Mouse (Mus musculus): ENCODE measurements at regions not wholly inside any gene's neighbourhood (a gene's known extent, or its start where the extent isn't known, plus 50 kb on each side); places are given as distances from the start of the nearest gene placed in this dataset.
A peak's percentile ranks its signal among the peaks of the same experiment; 100 is the strongest.

DNA sequence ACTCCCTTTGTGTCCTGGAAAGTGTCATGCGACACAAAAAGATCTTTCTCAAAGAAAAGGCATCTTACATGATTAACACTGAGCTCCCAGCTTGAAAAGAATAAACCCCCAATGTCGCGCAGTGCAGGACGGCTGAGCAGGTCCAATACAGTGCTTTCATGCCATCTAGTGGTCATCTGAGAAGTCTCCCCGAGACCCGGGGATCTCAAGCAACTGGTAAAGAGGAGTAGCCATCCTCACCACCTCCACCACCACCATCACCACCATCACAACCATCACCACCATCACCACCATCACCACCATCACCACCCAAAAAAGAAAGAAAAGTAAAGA lies 430.7 kb upstream of the Ccnh start:
- peak; percentile 99 for ATAC-seq (replicated peaks; ENCODE audit: poor library complexity, severe bottlenecking)

DNA sequence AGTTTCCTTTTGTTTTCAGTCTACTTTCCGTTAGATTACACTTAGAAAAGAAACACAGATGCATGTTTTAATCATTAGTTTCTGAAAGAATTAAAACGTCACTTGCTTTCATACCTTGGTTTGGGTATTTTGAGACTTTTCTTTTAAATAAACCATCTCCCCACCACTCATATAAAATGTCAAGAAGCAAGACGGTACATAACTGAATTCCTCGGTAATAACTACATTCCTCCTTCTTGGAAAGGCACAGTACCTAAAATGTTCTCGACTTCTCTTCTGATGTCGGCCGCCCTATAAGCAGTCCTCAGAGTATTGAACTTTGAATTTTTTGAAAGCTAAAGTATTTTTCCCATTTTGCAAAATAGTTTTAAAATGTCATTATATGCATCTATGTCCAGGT lies 430.1 kb upstream of the Ccnh start:
- no peak for ATAC-seq (replicated peaks; ENCODE audit: poor library complexity, severe bottlenecking)

DNA sequence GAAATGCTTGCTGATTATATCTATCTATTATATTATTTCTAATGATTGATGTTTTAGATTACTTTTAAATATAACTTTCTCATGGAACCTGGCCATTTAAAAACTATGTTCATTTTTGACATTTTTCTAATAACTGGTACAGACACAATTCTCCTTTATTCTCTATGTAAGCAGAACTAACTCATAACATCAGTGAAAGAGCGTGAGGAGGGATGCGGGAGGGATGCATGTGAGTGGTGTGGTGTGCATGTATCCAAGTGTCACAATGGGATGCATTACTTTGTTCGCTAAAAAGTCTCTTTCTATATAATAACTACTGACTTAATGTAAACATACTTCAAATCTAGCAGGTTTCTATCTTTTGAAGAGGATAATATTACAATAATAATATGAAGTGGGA lies 428.7 kb upstream of the Ccnh start:
- no peak for ATAC-seq (replicated peaks; ENCODE audit: poor library complexity, severe bottlenecking)

DNA sequence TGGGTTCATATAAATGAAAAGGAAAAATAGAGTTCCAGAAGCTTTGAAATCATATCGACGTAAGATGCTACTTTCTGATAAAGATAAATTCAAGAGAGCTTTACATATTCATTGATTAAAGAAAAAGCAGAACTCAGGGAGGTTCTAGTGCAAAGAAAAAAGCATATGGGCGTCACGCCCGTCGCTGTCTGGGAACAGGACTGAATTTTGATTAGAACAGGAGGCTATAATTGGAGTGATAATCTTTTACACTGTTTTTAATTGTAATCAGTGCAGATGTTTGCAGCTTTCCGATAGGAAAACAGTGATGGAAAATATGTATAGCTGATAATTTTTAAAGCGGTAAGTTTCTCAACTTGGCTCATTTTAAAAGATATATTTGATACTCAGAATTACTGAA lies 428.2 kb upstream of the Ccnh start:
- no peak for ATAC-seq (replicated peaks; ENCODE audit: poor library complexity, severe bottlenecking)

DNA sequence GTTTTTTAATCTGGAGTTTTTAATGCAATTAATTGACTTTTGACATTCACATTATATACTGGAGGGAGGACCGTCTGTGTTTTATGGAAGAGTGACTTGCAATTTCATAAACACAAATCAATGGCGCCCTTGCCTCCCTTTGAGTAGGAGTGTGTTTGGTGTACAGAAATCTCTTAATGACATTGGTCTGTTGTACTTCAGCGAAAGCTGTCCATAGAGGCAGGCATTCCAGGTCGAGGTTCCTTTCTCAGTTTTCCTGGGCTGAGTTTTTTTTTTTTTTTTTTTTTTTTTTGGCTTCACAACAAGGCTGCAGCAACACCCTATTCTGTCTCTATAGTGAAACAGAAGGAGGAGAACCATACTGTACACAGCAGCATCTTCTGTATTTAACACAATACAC lies 427.4 kb upstream of the Ccnh start:
- no peak for ATAC-seq (replicated peaks; ENCODE audit: poor library complexity, severe bottlenecking)

DNA sequence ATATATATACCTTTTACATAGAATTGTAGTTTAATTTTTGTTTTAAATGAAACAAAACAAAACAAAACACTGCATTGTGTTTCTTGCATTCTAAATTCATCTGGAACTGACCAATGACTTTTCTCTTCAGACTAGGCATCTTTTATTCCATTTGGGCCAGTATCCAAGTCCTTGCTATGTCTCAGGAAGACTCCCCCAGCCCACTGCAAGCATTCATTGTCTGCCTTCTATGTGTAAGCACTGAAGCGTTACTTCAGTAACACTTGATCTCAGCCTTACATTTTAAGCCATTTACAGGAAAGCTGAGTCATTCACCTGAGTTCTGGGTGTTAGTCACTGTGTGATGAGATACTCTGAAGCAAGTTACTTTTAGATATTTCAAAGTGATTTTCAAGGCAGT lies 425.3 kb upstream of the Ccnh start:
- no peak for ATAC-seq (replicated peaks; ENCODE audit: poor library complexity, severe bottlenecking)

DNA sequence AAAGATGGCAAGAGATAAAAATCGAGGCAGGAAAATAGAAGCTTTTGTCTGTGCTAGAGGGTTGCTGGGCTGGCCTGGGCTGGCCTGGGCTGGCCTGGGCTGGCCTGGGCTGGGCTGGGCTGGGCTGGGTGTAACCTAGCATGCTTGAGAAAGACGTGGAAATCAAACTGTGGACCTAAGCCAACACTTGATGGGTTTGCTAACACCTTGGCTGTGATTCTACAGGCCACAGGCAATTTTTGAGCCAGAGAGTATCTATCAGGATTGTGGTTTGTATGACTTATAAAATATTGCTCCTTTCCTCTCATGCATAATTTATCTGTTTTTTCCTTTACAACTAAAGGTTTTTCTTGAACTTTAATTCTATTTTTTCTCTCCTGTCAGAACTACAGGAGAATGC lies 417.3 kb upstream of the Ccnh start:
- no peak for ATAC-seq (replicated peaks; ENCODE audit: poor library complexity, severe bottlenecking)

DNA sequence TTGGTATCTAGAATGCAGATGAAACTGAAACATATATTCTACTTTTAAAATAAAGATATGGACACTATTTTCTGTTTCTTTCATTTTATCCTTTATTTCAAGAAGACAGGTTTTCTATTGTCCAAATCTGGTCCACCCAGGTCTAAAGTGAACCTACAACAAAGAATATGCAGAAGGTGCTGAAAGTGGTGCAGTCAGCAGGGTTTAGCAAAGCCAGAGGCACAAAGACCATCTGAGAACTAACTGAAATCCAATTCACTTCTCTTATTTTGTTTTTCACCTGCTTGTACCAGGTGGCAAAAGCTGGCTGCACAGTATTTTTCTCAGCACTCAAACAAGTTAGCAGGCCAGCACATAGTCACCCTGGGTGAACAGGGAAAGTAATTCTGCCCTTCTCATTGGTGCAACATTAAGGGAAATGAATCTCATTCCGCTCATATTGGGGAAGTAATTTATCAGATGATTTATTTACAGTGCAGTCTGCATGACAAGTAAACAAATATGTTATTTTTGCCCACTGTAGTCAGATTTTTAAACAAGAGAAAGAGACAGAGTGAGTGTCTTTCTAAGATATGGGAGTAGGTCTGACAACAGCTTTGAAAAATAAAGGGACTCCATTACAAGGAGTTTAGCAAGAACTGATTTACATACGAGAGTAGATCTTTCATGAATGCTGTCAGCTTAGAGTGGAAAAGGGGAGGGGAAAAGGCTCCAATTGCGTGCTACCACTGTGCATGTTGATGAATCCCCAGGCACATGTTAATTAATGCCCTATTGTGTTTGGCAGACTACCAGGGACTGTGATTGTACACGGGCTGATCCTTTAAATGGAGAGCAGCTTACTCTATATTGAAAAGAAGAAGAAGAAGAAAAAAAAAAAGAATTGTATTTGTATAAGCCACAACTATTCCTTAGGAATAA lies 405.9 kb upstream of the Ccnh start:
- ATAC-seq (replicated peaks; ENCODE audit: poor library complexity, severe bottlenecking), result no peak

DNA sequence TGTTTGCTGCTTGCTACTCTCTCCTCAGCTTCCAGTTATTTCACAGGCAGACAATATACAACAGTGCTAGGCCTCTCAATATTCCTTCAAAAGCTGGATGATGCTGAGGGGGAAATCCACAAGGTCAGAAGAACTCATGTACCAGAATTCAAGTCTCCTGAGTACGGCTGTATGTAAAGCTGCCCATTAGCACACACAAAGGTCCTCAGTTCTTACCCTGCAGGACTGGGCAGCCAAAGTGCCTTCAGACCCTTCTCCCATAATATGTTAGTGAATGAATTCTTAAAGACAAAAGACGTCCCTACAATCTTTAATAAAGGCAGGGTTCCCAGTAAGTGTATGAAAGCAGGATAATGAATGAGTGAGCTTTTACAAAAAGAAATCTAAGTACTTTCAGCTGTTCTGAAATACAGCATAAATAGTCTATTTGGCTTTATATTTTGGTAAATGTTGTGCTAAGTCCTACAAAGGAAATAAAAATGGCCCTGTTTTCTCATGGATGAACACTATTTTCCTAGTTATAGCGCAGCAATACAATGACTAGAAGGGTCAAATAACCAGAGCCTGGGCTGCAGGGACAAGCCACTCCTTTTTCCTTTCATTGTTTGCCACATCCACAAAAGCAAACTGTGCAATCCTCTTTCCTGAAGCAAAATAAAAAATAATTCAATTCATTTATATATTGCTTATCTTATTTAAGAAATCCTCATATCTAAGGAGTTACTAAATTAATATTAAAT lies 384.8 kb upstream of the Ccnh start:
- ATAC-seq (replicated peaks; ENCODE audit: poor library complexity, severe bottlenecking), result no peak

DNA sequence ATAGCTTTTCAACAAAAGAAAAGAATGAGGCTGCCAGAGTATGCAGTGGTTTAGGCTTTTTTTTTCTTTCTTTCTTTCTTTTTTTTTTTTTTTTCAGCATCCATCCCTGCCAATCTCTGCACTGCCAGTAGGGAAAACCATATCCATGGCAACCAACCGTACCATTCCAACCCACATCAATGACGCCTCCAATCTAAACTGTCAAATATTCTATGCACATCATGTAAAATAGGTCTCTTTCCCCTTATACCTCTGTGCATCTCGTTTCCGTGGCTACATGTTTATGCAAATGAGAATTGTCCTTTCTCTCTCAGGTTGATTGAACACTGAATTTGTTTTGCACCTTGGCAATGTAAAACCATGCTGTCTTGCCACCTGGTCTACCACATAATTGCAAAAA lies 384.0 kb upstream of the Ccnh start:
- ATAC-seq (replicated peaks; ENCODE audit: poor library complexity, severe bottlenecking), result no peak

DNA sequence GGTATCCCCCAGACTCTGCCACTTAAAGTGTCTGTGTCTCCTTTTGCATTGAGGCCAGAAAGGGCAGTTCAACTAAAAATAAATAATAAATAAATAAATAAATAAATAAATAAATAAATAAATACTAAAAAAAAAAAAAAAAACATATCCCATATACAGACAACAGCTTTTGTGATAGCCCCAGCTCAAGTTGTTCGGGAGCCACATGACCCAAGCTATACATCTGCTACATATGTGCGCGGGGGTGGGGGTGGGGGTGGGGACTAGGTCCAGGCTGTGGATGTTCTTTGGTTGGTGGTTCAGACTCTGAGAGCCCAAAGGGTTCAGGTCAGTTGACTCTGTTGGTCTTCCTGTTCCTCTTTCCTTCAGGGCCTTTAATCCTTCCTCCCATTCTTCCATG lies 379.6 kb upstream of the Ccnh start:
- no peak for ATAC-seq (replicated peaks; ENCODE audit: poor library complexity, severe bottlenecking)
